Mouse (Mus musculus) layer of hippocampus, adult 18-20 months (tissue): ENCODE results near the gene N4bp2l1. TPM values are rescaled to one million over a fixed set of nuclear protein-coding genes. Genes with fewer than 3 reads are reported as not detected.

ENCODE experiments used
- DNase-seq, 2 experiments: peaks; one replicate each; pipeline ENCODE4 v3.0.0; 2022; ENCODE audit warnings: low spot score in 2 of 2
- total RNA-seq, 2 experiments: library from RNA; stranded (reverse); gene quantifications; 2 replicates each; pipeline ENCODE4 v1.2.3; 2021

Gene N4bp2l1
- total RNA-seq, 2 experiments from 2014 or later: 54.6 to 55.6 TPM

DNA sequence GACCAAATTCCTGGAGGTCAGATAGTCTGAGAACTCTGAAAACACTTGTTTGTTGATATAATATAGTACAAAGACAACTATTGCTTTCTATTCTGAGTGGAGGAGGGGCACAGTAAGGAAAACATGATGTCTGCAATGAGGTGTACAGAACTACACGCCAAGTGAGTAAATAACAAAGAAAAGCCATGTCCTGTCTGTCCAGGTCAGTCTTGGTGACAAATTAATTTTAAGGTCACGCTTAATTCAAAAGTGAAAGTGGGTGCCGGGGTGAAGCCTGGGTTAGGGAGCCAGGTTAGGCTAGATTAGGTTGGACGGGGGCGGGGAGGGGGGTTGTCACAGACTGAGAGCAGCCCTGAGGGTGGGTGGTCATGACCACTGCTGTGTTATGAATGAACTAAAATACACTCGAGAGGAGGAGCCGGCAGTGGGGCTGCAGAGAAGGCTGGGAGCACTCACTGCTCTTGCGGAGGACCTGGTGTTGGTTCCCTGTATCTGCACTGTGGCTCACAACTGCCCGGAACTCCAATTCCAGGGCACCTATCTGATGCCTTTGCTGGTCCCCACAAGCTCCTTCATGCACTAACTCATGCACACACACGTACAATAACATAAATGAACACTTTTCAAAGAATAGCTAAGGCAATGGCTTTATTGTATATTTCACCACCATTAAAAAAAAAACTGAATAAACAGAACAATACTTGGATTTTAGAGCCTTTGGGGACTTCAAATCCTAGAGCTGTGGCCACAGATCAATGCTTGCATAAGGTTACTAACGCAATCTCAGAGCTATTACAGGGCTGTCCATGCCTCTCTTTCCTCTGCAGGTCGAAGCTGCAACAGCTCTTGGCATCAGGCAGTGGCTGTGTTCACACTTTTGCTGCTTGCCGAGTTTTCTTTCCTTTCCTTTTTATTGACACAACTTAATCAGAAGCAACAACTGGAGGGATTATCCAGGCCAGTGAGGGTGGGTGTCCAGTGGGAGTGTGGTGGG lies 2.6 kb upstream of the N4bp2l1 start:
- DNase-seq: no peak

DNA sequence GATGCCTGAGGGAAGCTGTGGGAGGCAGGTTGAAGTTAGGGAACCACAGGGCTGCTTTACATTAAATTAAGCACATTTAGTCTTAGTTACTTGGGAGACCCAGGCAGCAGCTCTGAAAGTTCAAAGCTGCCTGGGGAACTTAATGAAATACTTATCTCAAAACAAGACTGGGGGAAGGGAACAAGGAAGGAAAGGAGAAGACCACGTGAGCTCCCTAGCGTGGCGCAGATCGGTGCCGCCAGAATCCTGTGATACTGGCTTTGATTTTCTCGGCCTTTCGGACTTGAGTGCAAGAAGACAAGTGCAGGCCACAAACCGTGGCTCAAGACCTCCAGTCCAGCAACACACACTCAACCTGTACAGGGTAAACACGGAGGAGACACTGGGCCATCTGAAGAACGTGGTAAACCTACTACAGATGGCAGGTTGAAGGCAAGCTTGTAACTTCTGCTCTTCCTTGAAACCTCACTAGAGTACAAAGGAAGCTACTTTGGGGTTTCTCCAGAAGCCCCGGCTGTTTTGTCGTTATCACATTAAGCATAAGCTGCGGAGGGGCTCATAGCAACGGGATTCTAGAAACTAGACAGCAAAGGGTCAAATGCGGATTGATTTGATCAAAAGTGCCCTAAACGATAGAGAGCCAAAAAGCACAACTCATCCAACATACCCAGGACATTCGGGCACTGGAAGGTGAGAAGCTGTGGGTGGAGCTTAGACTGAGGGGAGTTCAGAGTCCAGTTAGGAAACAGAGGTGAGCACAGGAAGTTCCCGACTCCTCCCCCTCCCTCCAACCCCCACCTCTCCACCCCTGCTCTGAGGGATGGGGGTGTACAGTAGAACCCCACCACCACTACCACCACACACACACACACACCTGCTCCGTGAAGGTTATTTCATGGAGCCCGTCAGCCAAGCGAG lies 1.5 kb upstream of the N4bp2l1 start:
- no peak for DNase-seq

DNA sequence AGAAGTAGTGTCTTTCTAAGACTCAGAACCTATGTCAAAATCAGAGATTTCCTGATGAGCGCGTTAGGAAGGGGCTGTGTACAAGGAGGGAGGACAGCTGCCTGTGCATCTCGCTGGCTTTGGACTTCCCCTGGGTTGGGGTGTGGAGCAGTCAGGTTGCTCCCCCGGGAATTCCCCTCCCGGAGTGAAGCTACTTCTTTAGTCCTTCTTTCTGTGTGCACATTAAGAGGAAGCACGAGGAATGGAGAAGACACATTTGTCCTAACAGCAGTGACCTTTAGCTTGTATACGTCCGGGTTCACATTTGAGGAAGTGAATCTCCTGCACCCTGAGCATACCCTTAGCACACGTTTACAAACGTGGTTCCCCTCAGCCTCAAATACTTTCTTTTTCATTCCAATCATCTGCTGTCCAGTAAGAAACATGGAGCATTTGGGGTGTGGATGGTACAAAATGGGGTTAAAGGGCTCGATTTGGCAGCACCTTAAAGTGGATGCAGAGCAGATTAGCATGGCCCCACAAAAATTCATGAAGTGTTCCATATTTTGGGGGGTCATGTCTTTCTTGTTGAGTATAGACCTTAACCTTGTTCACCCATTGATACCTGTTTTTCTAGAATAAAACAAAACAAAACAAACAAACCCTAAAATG lies 1.5 kb downstream of the N4bp2l1 start:
- no peak for DNase-seq

DNA sequence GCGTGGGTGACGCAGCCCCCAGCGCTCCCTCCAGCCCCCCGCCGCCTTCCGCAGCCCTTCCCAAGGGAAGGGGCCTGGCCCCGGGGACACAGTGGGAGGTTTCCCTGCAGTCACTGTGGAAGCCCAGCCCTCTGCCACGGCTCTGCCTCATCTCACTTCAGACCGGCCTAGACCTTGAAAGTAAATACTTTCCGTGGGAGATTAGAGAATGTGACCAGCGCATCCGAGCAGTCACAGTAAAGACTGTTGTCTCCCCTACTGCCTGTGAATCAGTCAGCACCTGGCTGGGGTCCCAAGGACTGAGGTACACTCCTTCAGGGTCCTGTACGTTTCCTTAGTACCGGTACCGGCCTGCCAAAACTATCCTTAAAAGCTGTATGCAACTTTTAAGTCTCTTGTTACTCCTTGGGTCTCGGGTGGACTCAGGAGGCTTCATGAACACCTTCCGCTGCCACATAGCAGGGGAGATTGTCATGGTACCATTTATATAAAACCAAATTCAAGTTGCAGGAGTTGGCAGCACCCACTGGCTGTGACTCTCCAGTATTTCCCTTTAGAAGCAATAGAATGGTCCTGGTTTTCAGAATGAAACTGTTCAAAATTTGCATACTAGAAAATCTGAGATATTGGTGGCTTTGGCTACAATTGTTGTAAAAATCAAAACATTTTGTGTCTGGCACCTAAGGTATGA lies 2.2 kb downstream of the N4bp2l1 start:
- no peak for DNase-seq

DNA sequence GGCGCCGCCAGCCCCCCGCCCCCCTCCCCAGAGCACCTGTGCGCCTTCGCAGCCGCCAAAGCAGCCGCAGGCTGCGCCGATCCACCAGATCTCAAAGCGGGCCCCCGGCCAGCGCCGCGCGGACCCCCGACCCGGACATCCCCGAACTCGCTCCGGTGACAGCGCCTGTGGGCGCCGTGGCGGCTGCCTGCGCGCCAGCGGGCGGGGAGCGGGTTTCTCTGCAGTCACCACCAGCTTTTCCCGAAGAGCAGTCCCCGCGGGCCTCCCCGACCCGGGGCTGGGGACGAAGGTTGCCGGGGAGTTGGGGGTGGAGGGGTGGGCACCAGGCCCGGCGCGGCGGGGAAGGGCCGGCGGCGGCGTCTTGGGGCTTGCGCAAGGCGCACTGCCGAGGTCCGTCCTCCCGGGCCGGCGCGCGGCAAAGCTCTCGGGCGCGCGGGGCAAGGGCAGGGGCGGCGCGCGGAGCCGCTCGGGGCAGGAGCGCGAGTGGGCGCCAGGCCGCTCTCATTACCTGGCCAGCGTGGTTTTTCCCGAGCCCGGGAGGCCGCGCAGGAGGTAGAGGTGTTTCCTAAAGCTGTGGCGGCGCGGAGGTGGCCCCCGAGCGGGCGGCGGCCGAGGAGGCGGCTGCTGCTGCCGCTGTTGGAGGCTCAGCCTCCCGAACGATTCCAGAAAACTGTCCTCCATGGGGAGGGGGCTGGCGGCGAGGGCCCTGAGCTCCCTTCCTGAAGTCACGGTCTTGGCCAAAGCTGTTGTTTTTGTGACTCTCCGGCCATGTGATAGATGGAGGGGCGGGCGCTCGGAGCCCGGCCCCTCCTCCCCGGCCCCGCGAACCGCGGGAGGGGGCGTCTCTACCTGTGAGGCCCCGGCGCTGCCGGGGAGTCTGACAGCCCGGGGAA lies 3.0 kb downstream of the N4bp2l1 start:
- peak; percentile 61 to 72 for DNase-seq

DNA sequence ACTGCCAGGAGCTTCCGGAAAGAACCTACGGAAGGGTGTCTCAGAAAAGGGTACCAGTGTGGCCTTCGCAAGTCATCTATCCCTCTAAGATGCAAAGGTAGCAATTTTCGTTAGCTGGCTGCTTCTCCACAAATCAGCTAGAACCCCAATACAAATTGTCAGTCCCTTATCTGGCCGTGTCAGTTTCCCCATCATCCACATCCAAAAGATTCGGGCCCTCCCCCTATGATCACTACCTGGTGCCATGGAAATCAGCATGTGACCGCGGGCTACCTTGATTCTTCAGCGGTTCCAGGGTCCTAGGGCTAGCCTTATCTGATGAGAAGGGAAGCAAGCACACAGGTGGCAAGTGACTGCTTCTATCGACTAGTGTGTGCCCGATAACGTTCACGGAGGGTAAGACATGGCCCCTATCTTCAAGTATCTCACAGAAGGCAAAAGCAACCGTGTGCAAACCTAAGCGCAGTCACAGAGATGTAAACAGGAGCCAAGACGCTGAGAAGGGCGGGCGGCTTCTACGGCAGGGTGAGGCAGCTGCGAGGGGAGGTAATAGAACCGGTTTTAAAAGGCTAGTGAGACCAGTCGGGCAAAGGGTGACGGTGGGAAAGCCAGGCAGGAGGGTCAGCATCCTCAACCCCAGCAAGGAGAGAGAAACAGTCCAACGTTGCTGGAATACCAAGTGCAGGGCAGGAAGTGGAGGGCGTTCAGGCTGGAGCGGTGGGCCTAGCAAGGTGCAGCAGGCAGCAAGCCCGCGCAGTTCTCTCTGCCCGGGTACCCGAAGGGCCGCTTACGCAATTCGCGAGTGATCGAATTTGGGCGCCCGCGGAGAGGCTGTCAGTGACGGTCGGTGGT lies 3.9 kb downstream of the N4bp2l1 start:
- DNase-seq: peak in 1 of 2 experiments; percentile 67

DNA sequence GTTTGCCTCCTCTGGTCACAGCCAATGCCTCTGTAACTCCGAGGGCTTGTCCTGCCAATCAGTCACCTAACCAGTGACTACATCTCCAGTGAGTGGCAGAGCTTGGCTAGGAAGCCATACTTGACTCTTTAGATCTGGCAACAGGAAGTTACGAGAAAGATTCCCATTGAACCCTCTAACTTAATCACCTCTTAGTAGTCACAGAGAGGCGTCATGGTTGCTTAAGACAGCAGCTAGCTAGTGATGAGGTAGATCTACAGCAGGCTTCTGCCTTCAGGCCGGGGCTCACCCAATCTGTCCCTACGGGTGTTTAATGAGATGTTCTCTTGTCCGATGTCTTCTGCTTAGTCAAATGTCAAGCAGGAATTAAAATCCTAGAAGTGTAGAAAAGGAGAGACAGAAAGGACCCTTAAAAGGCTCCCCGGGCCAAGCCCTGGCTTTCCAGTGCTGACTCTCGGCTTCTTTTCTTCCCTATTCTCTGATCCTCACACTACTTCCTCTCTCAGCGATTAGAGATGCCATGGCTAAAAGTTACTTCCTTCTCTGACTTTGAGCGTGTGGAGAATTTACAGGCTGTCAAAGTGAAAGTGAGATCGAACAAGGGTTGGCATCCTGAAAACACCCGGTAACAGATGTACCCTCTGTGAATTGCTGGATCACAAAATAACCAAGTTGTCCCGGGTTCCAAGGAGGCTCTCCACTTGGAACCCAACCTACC lies 4.6 kb downstream of the N4bp2l1 start:
- DNase-seq: no peak

DNA sequence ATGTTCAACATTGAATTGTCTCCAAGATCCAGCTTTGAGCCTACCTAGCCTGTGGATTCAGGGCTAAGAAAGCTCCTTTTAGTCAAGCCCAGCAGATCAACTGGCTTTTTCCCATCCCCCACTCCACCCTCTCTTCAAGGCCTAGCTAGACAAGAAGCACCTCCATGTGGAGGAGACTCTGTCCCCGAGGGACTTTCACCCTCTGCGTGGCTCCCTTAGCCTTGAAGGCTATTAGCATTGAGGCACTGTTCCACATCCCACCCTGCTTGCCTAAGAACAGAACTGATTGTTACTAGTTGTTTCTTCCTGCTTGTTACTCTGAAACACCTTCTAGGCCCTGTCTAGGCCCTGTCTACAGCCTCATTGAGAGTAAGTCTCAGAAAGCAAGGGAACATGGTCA lies 7.0 kb downstream of the N4bp2l1 start:
- DNase-seq: no peak

DNA sequence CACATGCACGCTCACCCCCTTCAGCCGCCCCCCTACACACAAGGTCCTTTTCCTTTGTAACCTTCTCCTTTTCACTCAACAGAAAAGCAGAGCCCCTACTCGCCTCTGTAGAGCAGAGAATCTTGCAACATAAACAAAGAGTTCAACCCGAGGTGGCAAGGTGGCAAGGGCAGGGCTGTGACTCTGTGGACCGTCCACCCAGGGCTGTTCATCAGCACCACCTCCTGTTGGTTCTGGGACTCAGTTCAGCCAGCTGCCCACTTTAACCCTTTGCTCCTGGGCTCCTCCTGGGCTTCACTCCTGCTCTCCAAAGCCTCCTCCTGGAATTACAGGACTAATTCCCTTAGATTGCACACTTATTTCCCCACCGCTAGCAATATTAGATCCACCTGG lies 12.7 kb downstream of the N4bp2l1 start:
- DNase-seq: no peak

DNA sequence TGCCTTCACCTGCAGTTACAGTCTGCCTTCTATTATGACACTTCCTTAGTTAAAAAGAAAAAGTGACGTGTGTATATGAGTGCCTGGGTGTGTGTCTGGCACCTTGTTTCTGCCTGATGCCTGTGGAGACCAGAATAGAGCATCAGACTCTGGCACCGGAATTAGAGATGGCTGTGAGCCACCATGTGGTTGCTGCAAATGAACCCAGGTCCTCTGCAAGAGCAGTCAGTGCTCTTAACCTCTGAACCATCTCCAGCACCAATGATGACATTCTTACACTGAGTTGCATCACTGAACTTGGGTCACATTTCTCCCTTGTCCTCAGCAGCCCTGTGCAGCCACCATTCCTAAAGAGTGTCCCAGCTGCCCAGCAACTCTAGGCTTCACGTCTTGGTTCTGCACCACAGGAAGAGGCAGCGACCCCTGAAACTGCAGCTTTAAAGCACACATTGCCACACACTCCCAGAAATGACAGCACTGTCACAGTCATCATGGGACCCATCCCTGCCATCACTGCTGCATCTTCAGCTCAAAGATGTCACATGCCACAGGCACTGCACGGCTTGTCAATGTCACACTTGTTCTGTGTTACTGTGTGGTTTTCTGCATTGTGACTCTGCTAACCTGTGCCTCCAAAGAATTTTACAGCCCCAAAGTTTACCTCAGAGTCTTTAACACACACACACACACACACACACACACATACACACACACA lies 13.2 kb downstream of the N4bp2l1 start:
- DNase-seq: no peak

DNA sequence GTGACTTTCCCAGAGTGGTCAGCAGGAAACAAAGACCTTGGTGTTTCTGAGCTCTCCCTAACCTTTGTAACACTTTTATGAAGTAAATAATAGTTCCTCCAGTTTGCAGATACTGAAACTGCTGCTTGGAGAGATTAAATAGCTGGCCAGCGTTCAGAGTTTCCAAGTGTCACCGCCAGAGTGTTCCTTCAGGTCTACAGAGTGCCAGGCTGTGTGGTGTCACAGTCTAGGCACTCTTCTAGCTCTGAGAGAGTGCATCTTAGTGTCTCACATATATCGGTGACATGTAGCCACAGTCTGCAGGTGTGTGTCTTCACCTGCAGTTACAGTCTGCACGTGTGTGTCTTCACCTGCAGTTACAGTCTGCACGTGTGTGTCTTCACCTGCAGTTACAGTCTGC lies 13.8 kb downstream of the N4bp2l1 start:
- no peak for DNase-seq

DNA sequence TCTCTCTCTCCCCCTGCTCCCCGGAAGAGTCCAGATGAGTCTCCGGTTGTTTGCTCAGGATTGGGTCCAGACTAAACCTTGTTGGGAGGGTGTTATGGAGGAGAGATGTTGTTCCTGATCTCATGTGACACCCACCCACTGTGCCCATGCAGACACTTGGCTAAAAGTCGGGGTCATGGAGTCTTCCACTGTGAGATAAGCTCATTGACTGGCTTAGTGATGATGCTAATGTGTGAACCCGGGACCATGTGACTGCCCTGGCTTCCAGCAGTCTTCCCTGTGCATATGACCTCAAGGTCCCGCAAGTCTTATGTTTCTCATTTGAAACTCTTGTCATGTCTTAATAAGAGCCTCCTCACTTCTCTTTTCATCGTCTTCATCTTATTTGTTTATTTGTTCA lies 15.8 kb downstream of the N4bp2l1 start:
- DNase-seq: no peak

DNA sequence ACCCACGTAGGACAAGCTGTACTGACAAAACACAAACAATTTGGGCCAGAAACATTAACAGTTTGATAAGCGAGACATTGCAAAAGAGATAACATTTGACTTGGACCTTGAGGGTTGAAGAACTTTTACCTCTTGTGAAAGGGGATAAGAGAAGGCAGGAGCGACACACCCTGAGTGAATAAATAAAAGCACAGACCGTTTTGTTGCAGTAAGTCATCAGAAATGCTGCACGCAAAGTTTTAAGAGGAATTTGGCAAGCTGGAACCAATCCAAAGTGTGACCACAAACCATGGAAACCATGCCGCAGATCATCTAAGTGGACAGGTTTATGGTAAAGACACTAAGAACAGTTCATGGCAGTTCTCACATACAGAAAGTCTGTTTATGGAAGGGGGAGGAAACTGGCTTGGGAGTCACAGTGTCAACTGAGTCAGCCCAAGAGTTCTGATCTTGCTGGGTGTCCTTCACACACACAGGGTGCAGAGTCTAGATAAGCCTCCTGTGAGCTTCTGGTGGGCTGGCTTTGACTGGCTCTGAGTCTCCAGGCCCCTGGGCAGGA lies 18.3 kb downstream of the N4bp2l1 start:
- no peak for DNase-seq

DNA sequence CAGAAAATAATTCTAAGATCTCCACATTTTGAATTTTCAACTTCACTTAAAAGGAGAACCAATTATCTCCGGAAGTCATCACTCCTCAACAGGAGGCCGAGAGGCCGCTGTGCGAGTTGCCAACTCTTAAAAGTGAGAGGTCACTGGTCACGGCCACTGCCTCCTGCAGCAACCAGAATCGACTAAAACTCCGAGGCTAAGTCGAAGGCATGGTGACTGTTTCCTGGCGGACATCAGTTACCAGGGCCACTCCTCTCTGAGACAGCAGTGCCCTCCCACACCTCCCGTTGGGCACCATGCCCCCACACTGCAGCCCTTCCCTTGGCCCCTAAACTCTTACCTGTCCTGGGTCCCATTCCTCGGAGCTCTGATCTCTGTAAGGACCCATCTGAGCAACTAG lies 20.2 kb downstream of the N4bp2l1 start:
- no peak for DNase-seq

DNA sequence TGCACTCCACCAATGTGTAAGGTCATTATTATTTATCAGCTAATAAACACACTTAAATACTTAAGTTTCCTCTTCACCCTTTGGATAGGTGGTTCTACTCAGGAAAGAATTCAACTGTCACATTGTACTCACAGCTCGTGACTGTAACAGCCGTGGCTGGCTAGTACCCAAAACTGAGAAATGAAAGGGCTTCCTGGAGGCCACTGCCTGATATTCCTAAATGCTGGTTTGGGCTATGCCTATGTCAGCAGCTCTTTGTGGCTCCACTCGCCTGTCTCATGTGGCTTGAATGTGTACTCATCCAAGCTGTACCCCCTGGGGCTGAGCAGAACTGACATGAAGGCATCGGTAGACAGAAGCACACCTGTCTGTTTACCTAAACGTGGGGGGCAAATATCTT lies 22.1 kb downstream of the N4bp2l1 start:
- no peak for DNase-seq

DNA sequence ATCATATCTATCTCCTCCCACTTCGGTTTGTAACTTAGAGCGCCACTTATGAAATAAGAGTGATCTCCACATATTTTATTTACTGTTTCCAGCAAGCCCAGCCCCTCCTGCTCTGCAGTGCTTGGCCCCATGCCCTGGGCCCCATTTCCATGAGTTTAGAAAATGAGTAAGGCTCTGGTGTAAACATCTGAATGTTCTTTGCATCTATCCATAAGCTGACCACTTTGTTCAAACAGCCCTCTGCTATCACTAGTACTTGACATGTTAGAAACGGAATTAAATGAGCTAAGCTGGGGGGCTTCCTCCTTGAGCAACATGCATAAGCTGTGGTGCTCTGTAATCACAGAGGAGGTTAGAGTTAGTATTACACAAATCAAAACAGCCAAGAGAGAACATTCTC lies 22.6 kb downstream of the N4bp2l1 start:
- DNase-seq: no peak

DNA sequence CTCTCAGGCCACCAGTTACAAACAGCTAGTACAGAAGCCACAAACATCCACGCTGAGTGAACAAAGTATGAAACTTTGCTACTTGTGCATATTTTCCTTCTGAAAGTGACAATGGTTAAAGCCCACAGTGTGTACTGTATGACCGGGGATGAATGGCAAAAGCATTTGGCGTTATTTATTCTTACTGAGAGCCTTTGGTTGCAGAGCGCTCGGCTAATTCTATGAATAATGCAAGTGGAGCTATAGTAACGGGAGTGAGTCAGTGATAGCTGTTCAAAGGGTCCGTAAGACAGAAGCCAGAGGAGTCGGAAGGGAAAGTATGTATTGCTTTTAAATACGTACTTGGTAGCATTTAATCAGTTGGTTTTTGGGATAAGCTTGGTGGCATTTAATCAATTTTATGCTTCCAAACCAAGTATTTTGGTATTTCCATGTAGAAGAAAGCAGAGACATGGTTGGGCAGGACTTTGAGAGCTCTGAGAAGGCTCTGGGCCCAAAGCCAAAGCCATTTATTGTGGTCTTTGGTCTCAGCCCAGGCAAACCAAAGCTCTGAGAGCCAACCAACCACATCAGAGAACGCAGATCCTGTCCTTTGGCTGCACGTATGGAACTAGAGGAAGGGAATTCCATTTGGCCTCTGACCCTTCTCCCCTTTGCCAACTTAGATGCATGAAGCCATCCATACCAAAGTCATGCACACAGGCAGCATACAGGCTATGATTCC lies 26.3 kb downstream of the N4bp2l1 start:
- no peak for DNase-seq
